Mouse (Mus musculus) megakaryocyte-erythroid progenitor cell, adult 5-6 weeks (primary cell): ENCODE measurements around the gene Crybg2. TPM values are rescaled to one million over a fixed set of nuclear protein-coding genes. Genes with fewer than 3 reads are reported as not detected.
A peak's percentile ranks its signal among the peaks of the same experiment; 100 is the strongest.

Experiments
- ATAC-seq: replicated peaks from 2 replicates; pipeline ENCODE4 v1.8.0; 2016; ENCODE audit warnings: mild to moderate bottlenecking, inconsistent platforms; ENCODE audit not compliant: severe bottlenecking, poor library complexity, low FRiP score, low TSS enrichment
- total RNA-seq, 2 experiments: library from RNA; stranded (forward) in 1 of 2; stranded (reverse) in 1 of 2; fragments of 200-1000, 215-1000 nt in 1 of 2; fragments of >200 nt in 1 of 2; fragmentation: Nextera tagmentation in 1 of 2; gene quantifications; 2 replicates each; pipeline ENCODE4 v1.2.3; 2014 to 2017

Gene Crybg2
- total RNA-seq, 2 experiments from 2014 or later: 0.09 to 0.55 TPM

- ATAC-seq: no peak
Observed at GRCm38 (mm10) chr4:134115215-134116144, 54.9 kb downstream of the Crybg2 start.

- ATAC-seq: no peak
Observed at GRCm38 (mm10) chr4:134116501-134116900, 55.9 kb downstream of the Crybg2 start.

GRCm38 (mm10) chr4:134117012-134117411 is 56.4 kb downstream of the Crybg2 start:
- no peak for ATAC-seq

- no peak for ATAC-seq
Observed at GRCm38 (mm10) chr4:134118126-134118800, 57.6 kb downstream of the Crybg2 start.

GRCm38 (mm10) chr4:134119042-134119441 is 58.4 kb downstream of the Crybg2 start:
- ATAC-seq: no peak

- ATAC-seq: no peak; the same call in 1 of the 2 replicates
Observed at GRCm38 (mm10) chr4:134119644-134120043, 59.0 kb downstream of the Crybg2 start.

- ATAC-seq: no peak
Observed at GRCm38 (mm10) chr4:134120192-134120805, 59.7 kb downstream of the Crybg2 start.

GRCm38 (mm10) chr4:134120916-134121315 is 60.3 kb downstream of the Crybg2 start:
- no peak for ATAC-seq

GRCm38 (mm10) chr4:134121571-134121970 is 61.0 kb downstream of the Crybg2 start:
- ATAC-seq: no peak

GRCm38 (mm10) chr4:134122281-134122680 is 61.7 kb downstream of the Crybg2 start:
- no peak for ATAC-seq

- no peak for ATAC-seq
Observed at GRCm38 (mm10) chr4:134123147-134123546, 62.5 kb downstream of the Crybg2 start.

GRCm38 (mm10) chr4:134123680-134124551 is 63.3 kb downstream of the Crybg2 start:
- peak; percentile 27 for ATAC-seq

- no peak for ATAC-seq
Observed at GRCm38 (mm10) chr4:134125383-134126060, 64.9 kb downstream of the Crybg2 start.

GRCm38 (mm10) chr4:134126300-134127120 is 65.9 kb downstream of the Crybg2 start:
- ATAC-seq: no peak

- ATAC-seq: no peak
Observed at GRCm38 (mm10) chr4:134127121-134127455, 66.5 kb downstream of the Crybg2 start.

- ATAC-seq: no peak
Observed at GRCm38 (mm10) chr4:134127793-134128192, 67.2 kb downstream of the Crybg2 start.

- ATAC-seq: peak; percentile 82
Observed at GRCm38 (mm10) chr4:134128221-134128982, 67.8 kb downstream of the Crybg2 start, which contains the start of gene Sh3bgrl3. Gene Sh3bgrl3 (minus strand): TSS chr4:134128789.
